ENCODE assay signal across 12 mouse cellular contexts in genomic region chr10:13782235-13782757, GRCm38 (mm10).
"Had no signal": no experiment of that assay in that cellular context is flagged by ENCODE, and none has a peak within 500 bp of the region (broad histone marks: within the 10 kb centered on the region; RNA-seq: fewer than 3 reads in every experiment).

No protein-coding gene starts in this region.

- H3K4me2 ChIP-seq: midbrain, embryonic 13.5 days; stomach, embryonic 15.5 days had no signal

- H3K27ac ChIP-seq: layer of hippocampus, adult 2 months; liver, embryonic 14.5 days; midbrain, embryonic 13.5 days; stomach, embryonic 15.5 days had no signal

- ATAC-seq: hindbrain, embryonic 16.5 days; inflammation-experienced regulatory T-cells, adult 6 months; midbrain, embryonic 13.5 days had no signal

- H3K9ac ChIP-seq: liver, embryonic 14.5 days; midbrain, embryonic 13.5 days; stomach, embryonic 15.5 days had no signal

- DNase-seq: kidney, adult 9 months; left cerebral cortex, postnatal 4 days; lung, adult 18-20 months; right cerebral cortex, postnatal 4 days; spleen, adult 18-20 months; thymus, postnatal 4 days had no signal

- H3K4me1 ChIP-seq: midbrain, embryonic 13.5 days; stomach, embryonic 15.5 days had no signal

- H3K9me3 ChIP-seq: midbrain, embryonic 13.5 days; stomach, embryonic 15.5 days had no signal

- H3K27me3 ChIP-seq: midbrain, embryonic 13.5 days; stomach, embryonic 15.5 days had no signal

- H3K36me3 ChIP-seq: stomach, embryonic 15.5 days had no signal

- H3K4me3 ChIP-seq: layer of hippocampus, adult 2 months; midbrain, embryonic 13.5 days; stomach, embryonic 15.5 days had no signal
